Mouse (Mus musculus): ENCODE data around the gene Ehbp1. TPM values are rescaled to one million over a fixed set of nuclear protein-coding genes. Genes with fewer than 3 reads are reported as not detected.

Gene Ehbp1
- polyA plus RNA-seq, 1 experiment from 2014 or later: 11.5 TPM

- Histone ChIP-seq H3K9ac (peak within 1 kb of the TSS; percentile 38; the same call in 1 of the 2 replicates), H3K4me2 (peak within 1 kb of the TSS; percentile 84), H3K27me3 (ENCODE audit: insufficient read depth, low read length) (peaks cover 96% of the 10 kb centered on the region), H3K9me3 (ENCODE audit: low read depth, low read length) (no peaks in the 10 kb centered on the region), H3K36me3 (ENCODE audit: insufficient read depth) (no peaks in the 10 kb centered on the region), H3K4me1 (ENCODE audit: insufficient read depth) (peaks cover 3% of the 10 kb centered on the region; the same call in 1 of the 2 replicates), H3K4me3 (ENCODE audit: low read depth, low read length) (peak within 1 kb of the TSS; percentile 53), H3K27ac (ENCODE audit: low read depth) (no peak within 1 kb of the TSS)
- ATAC-seq (ENCODE audit: insufficient read depth) (no peak), DNase-seq (peak; percentile 36)
- 1% methylated on average over 34 of the region's 34 CpGs for WGBS
- TF ChIP-seq CTCF (IDR thresholded peaks at IDR 0.05; ENCODE audit: low read depth): no peak
Measured at GRCm38 (mm10) chr11:22002783-22003340, 339.2 kb downstream of the Ehbp1 start, which contains the start of gene Otx1. TSS of gene Otx1 (minus strand) at chr11:22002897.

GRCm38 (mm10) chr11:22002062-22002782 is 339.9 kb downstream of the Ehbp1 start:
- Histone ChIP-seq H3K4me2 (peak overlapping the region; percentile 84), H3K9ac (peak overlapping the region; percentile 38; the same call in 1 of the 2 replicates), H3K36me3 (ENCODE audit: insufficient read depth) (no peaks in the 10 kb centered on the region), H3K27me3 (ENCODE audit: insufficient read depth, low read length) (peaks cover 96% of the 10 kb centered on the region), H3K9me3 (ENCODE audit: low read depth, low read length) (no peaks in the 10 kb centered on the region), H3K4me3 (ENCODE audit: low read depth, low read length) (peak overlapping the region; percentile 53), H3K27ac (ENCODE audit: low read depth) (no peak overlapping the region), H3K4me1 (ENCODE audit: insufficient read depth) (peaks cover 3% of the 10 kb centered on the region; the same call in 1 of the 2 replicates)
- peak; percentile 46 for DNase-seq
- no peak for TF ChIP-seq CTCF (IDR thresholded peaks at IDR 0.05; ENCODE audit: low read depth)
- ATAC-seq (ENCODE audit: insufficient read depth): no peak; the same call in 1 of the 2 replicates
- under 1% methylated on average over 34 of the region's 34 CpGs for WGBS

- ATAC-seq (ENCODE audit: insufficient read depth): peak; percentile 87
- peak overlapping the region; percentile 53 for H3K4me3 ChIP-seq (ENCODE audit: low read depth, low read length)
- 1% methylated on average over 52 of the region's 59 CpGs for WGBS
- DNase-seq: peak; percentile 76
- peaks cover 3% of the 10 kb centered on the region; the same call in 1 of the 2 replicates for H3K4me1 ChIP-seq (ENCODE audit: insufficient read depth)
- H3K36me3 ChIP-seq (ENCODE audit: insufficient read depth): no peaks in the 10 kb centered on the region
- peaks cover 96% of the 10 kb centered on the region for H3K27me3 ChIP-seq (ENCODE audit: insufficient read depth, low read length)
- H3K9me3 ChIP-seq (ENCODE audit: low read depth, low read length): no peaks in the 10 kb centered on the region
- peak; percentile 25; the same call in 1 of the 2 replicates for TF ChIP-seq CTCF (IDR thresholded peaks at IDR 0.05; ENCODE audit: low read depth)
- H3K4me2 ChIP-seq: peak overlapping the region; percentile 84
- peak overlapping the region; percentile 42 for H3K9ac ChIP-seq
- no peak overlapping the region for H3K27ac ChIP-seq (ENCODE audit: low read depth)
Measured at GRCm38 (mm10) chr11:22001321-22002061, 340.6 kb downstream of the Ehbp1 start.

GRCm38 (mm10) chr11:22000316-22001076 is 341.6 kb downstream of the Ehbp1 start:
- ATAC-seq (ENCODE audit: insufficient read depth) (no peak), DNase-seq (peak; percentile 44)
- peak overlapping the region; percentile 42 for H3K9ac ChIP-seq
- H3K36me3 ChIP-seq (ENCODE audit: insufficient read depth): no peaks in the 10 kb centered on the region
- 8% methylated on average over 48 of the region's 48 CpGs for WGBS
- H3K4me1 ChIP-seq (ENCODE audit: insufficient read depth): peaks cover 3% of the 10 kb centered on the region; the same call in 1 of the 2 replicates
- H3K9me3 ChIP-seq (ENCODE audit: low read depth, low read length): no peaks in the 10 kb centered on the region
- H3K4me3 ChIP-seq (ENCODE audit: low read depth, low read length): peak overlapping the region; percentile 53
- no peak for TF ChIP-seq CTCF (IDR thresholded peaks at IDR 0.05; ENCODE audit: low read depth)
- no peak overlapping the region for H3K27ac ChIP-seq (ENCODE audit: low read depth)
- peak overlapping the region; percentile 84 for H3K4me2 ChIP-seq
- H3K27me3 ChIP-seq (ENCODE audit: insufficient read depth, low read length): peaks cover 96% of the 10 kb centered on the region

- Histone ChIP-seq H3K9me3 (ENCODE audit: low read depth, low read length) (no peaks in the 10 kb centered on the region), H3K27me3 (ENCODE audit: insufficient read depth, low read length) (peaks cover 93% of the 10 kb centered on the region), H3K36me3 (ENCODE audit: insufficient read depth) (no peaks in the 10 kb centered on the region), H3K4me1 (ENCODE audit: insufficient read depth) (peaks cover 3% of the 10 kb centered on the region; the same call in 1 of the 2 replicates), H3K4me2 (peak overlapping the region; percentile 84; the same call in 1 of the 2 replicates), H3K4me3 (ENCODE audit: low read depth, low read length) (peak overlapping the region; percentile 53; the same call in 1 of the 2 replicates), H3K27ac (ENCODE audit: low read depth) (no peak overlapping the region), H3K9ac (no peak overlapping the region)
- ATAC-seq (ENCODE audit: insufficient read depth) (no peak), DNase-seq (peak; percentile 40)
- 13% methylated on average over 31 of the region's 31 CpGs for whole genome bisulfite sequencing
- TF ChIP-seq CTCF (IDR thresholded peaks at IDR 0.05; ENCODE audit: low read depth): no peak
Measured at GRCm38 (mm10) chr11:21999396-22000315, 342.4 kb downstream of the Ehbp1 start.

Data from lung, embryonic 14.5 days (tissue).